Mouse (Mus musculus): ENCODE measurements at regions not wholly inside any gene's neighbourhood (a gene's known extent, or its start where the extent isn't known, plus 50 kb on each side); places are given as distances from the start of the nearest gene placed in this dataset.

DNA sequence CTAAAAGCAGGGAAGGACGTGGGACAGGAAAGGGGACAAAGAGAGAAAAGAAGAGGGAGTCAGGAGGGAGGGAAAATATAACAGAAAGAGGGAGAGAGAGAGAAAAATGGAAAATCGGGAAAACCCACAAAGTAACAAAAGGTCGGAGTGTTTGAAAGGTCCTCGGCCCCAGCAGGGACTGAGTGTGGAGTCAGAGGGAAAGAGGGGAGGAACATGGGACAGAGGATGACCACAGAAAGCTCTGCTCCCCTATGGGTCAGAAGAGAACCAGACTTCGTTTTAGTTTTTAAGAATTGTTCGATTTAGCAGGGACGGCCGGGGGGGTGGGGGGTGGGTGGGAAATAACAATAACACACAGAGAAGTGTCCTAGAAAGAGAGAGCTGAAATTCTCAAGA, 283.7 kb downstream of the Ndfip2 start:
- Histone ChIP-seq H3K9ac (ENCODE audit: low read depth, low read length) (no peak overlapping the region), H3K9me3 (ENCODE audit: control insufficient read depth) (no peaks in the 10 kb centered on the region), H3K4me1 (replicated peaks; ENCODE audit: control insufficient read depth, insufficient read depth, low read length) (no peaks in the 10 kb centered on the region), H3K27me3 (replicated peaks; ENCODE audit: control insufficient read depth, insufficient read depth, low read length) (no peaks in the 10 kb centered on the region; the same call in 1 of the 2 replicates), H3K27ac (ENCODE audit: low read depth, low read length) (no peak overlapping the region), H3K4me3 (ENCODE audit: low read depth, low read length) (no peak overlapping the region), H3K36me3 (ENCODE audit: control insufficient read depth, insufficient read depth) (no peaks in the 10 kb centered on the region), H3K4me2 (replicated peaks; ENCODE audit: low read depth) (no peak overlapping the region)
- no peak for ATAC-seq
- TF ChIP-seq CTCF (IDR thresholded peaks at IDR 0.05; ENCODE audit: low read depth) = no peak
- 69% methylated on average over 8 of the region's 8 CpGs for WGBS

- ATAC-seq = no peak
- H3K9me3 ChIP-seq (ENCODE audit: control insufficient read depth) = no peaks in the 10 kb centered on the region
- WGBS = 30% methylated on average over 10 of the region's 10 CpGs
Measured at GRCm38 (mm10) chr14:105532168-105532745, 273.9 kb downstream of the Ndfip2 start.

GRCm38 (mm10) chr14:105528107-105528506, 269.7 kb downstream of the Ndfip2 start:
- Histone ChIP-seq H3K9ac (ENCODE audit: low read depth, low read length) (no peak overlapping the region), H3K27ac (ENCODE audit: low read depth, low read length) (no peak overlapping the region), H3K27me3 (replicated peaks; ENCODE audit: control insufficient read depth, insufficient read depth, low read length) (no peaks in the 10 kb centered on the region), H3K4me3 (ENCODE audit: low read depth, low read length) (no peak overlapping the region), H3K4me1 (replicated peaks; ENCODE audit: control insufficient read depth, insufficient read depth, low read length) (no peaks in the 10 kb centered on the region), H3K9me3 (ENCODE audit: control insufficient read depth) (no peaks in the 10 kb centered on the region), H3K36me3 (ENCODE audit: control insufficient read depth, insufficient read depth) (no peaks in the 10 kb centered on the region), H3K4me2 (replicated peaks; ENCODE audit: low read depth) (no peak overlapping the region)
- TF ChIP-seq CTCF (IDR thresholded peaks at IDR 0.05; ENCODE audit: low read depth) = no peak
- no peak for ATAC-seq
- WGBS = 66% methylated on average over 6 of the region's 6 CpGs

More at GRCm38 (mm10) chr14:105532168-105532745, 273.9 kb downstream of the Ndfip2 start:
- H3K4me3 ChIP-seq (ENCODE audit: low read depth, low read length) = no peak overlapping the region
- no peak overlapping the region for H3K27ac ChIP-seq (ENCODE audit: low read depth, low read length)
- H3K4me1 ChIP-seq (replicated peaks; ENCODE audit: control insufficient read depth, insufficient read depth, low read length) = no peaks in the 10 kb centered on the region
- H3K27me3 ChIP-seq (replicated peaks; ENCODE audit: control insufficient read depth, insufficient read depth, low read length) = no peaks in the 10 kb centered on the region
- H3K36me3 ChIP-seq (ENCODE audit: control insufficient read depth, insufficient read depth) = no peaks in the 10 kb centered on the region
- no peak overlapping the region for H3K9ac ChIP-seq (ENCODE audit: low read depth, low read length)
- no peak for TF ChIP-seq CTCF (IDR thresholded peaks at IDR 0.05; ENCODE audit: low read depth)
- H3K4me2 ChIP-seq (replicated peaks; ENCODE audit: low read depth) = no peak overlapping the region

DNA sequence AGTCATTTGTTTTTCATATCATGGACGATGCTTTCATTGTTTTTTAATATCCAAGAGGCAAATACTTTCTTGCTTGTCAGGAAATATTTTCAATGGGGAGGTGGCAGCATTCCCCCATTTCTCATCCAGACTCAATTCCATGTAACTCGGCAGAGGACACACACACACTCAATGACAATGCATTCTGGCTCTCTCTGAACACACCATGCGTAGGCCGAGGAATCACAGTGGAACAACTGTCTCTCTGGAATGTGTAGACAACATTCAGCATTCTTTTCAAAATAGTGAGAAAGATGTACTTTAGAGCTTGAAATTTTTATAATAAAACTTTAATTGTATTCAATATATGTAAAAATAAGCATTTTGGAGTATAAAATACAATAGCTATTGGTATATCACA, 265.5 kb downstream of the Ndfip2 start:
- Histone ChIP-seq H3K9me3 (ENCODE audit: control insufficient read depth) (no peaks in the 10 kb centered on the region), H3K4me3 (ENCODE audit: low read depth, low read length) (no peak overlapping the region), H3K27me3 (replicated peaks; ENCODE audit: control insufficient read depth, insufficient read depth, low read length) (no peaks in the 10 kb centered on the region; the same call in 1 of the 2 replicates), H3K27ac (ENCODE audit: low read depth, low read length) (no peak overlapping the region), H3K36me3 (ENCODE audit: control insufficient read depth, insufficient read depth) (no peaks in the 10 kb centered on the region), H3K9ac (ENCODE audit: low read depth, low read length) (no peak overlapping the region), H3K4me2 (replicated peaks; ENCODE audit: low read depth) (no peak overlapping the region), H3K4me1 (replicated peaks; ENCODE audit: control insufficient read depth, insufficient read depth, low read length) (no peaks in the 10 kb centered on the region)
- 90% methylated on average over 4 of the region's 4 CpGs for WGBS
- no peak for ATAC-seq
- no peak for TF ChIP-seq CTCF (IDR thresholded peaks at IDR 0.05; ENCODE audit: low read depth)

GRCm38 (mm10) chr14:105522279-105522678, 263.9 kb downstream of the Ndfip2 start:
- H3K9ac ChIP-seq (ENCODE audit: low read depth, low read length) = no peak overlapping the region
- no peaks in the 10 kb centered on the region for H3K4me1 ChIP-seq (replicated peaks; ENCODE audit: control insufficient read depth, insufficient read depth, low read length)
- H3K9me3 ChIP-seq (ENCODE audit: control insufficient read depth) = no peaks in the 10 kb centered on the region
- no peaks in the 10 kb centered on the region; the same call in 1 of the 2 replicates for H3K27me3 ChIP-seq (replicated peaks; ENCODE audit: control insufficient read depth, insufficient read depth, low read length)
- WGBS = 26% methylated on average over 1 of the region's 1 CpGs
- no peak overlapping the region for H3K4me2 ChIP-seq (replicated peaks; ENCODE audit: low read depth)
- TF ChIP-seq CTCF (IDR thresholded peaks at IDR 0.05; ENCODE audit: low read depth) = no peak
- ATAC-seq = no peak
- no peak overlapping the region for H3K4me3 ChIP-seq (ENCODE audit: low read depth, low read length)
- no peak overlapping the region for H3K27ac ChIP-seq (ENCODE audit: low read depth, low read length)
- no peaks in the 10 kb centered on the region for H3K36me3 ChIP-seq (ENCODE audit: control insufficient read depth, insufficient read depth)

GRCm38 (mm10) chr14:105518706-105519105, 260.3 kb downstream of the Ndfip2 start:
- no peak for ATAC-seq
- 31% methylated on average over 7 of the region's 7 CpGs for whole genome bisulfite sequencing
- H3K4me2 ChIP-seq (replicated peaks; ENCODE audit: low read depth) = no peak overlapping the region
- no peak overlapping the region for H3K4me3 ChIP-seq (ENCODE audit: low read depth, low read length)
- no peaks in the 10 kb centered on the region; the same call in 1 of the 2 replicates for H3K27me3 ChIP-seq (replicated peaks; ENCODE audit: control insufficient read depth, insufficient read depth, low read length)
- no peaks in the 10 kb centered on the region for H3K9me3 ChIP-seq (ENCODE audit: control insufficient read depth)
- H3K27ac ChIP-seq (ENCODE audit: low read depth, low read length) = no peak overlapping the region
- no peaks in the 10 kb centered on the region for H3K4me1 ChIP-seq (replicated peaks; ENCODE audit: control insufficient read depth, insufficient read depth, low read length)
- H3K36me3 ChIP-seq (ENCODE audit: control insufficient read depth, insufficient read depth) = no peaks in the 10 kb centered on the region
- H3K9ac ChIP-seq (ENCODE audit: low read depth, low read length) = no peak overlapping the region
- no peak for TF ChIP-seq CTCF (IDR thresholded peaks at IDR 0.05; ENCODE audit: low read depth)

DNA sequence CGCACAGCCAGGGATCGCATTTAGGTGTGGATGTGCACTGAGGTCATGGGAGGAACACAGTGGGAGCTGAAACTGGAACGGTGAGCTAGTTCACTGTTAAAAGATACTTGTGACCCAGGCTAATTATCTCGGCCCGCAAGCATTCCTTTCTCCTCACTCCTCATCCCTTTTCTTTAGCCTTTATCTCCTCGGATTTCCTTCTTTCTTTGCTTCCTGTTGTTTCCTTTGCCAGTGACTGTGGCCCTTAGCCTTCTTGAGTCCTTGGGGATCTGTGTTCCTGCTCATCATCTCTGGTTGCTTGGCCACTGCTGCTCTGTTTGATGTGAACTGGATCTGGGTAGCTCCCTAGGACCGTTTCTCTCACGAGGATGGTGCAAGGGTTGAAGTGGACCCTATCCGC, 256.0 kb downstream of the Ndfip2 start:
- 77% methylated on average over 9 of the region's 9 CpGs for WGBS
- no peak for ATAC-seq
- no peaks in the 10 kb centered on the region for H3K4me1 ChIP-seq (replicated peaks; ENCODE audit: control insufficient read depth, insufficient read depth, low read length)
- no peak for TF ChIP-seq CTCF (IDR thresholded peaks at IDR 0.05; ENCODE audit: low read depth)
- no peak overlapping the region for H3K27ac ChIP-seq (ENCODE audit: low read depth, low read length)
- no peaks in the 10 kb centered on the region for H3K27me3 ChIP-seq (replicated peaks; ENCODE audit: control insufficient read depth, insufficient read depth, low read length)
- H3K9me3 ChIP-seq (ENCODE audit: control insufficient read depth) = no peaks in the 10 kb centered on the region
- H3K4me3 ChIP-seq (ENCODE audit: low read depth, low read length) = no peak overlapping the region
- no peak overlapping the region for H3K4me2 ChIP-seq (replicated peaks; ENCODE audit: low read depth)
- H3K36me3 ChIP-seq (ENCODE audit: control insufficient read depth, insufficient read depth) = no peaks in the 10 kb centered on the region
- H3K9ac ChIP-seq (ENCODE audit: low read depth, low read length) = no peak overlapping the region
